Mouse (Mus musculus) embryonic facial prominence, embryonic 14.5 days (tissue): ENCODE results near the gene Nav2. TPM values are rescaled to one million over a fixed set of nuclear protein-coding genes. Genes with fewer than 3 reads are reported as not detected.

ENCODE experiments used
- ATAC-seq: fragments of 200-750 bp; cut with Nextera tagmentation; 2 replicates; pipeline ENCODE4 v1.8.0; 2017; ENCODE audit warnings: low read depth, moderate number of reproducible peaks, moderate TSS enrichment
- DNase-seq: peaks from one replicate; pipeline ENCODE4 v3.0.0-alpha.2; 2015; ENCODE audit warnings: low spot score
- H3K27ac ChIP-seq: fragments of 300-500 bp; sonication (generic); replicated peaks from 2 replicates; pipeline ENCODE4 v1.5.1; 2014; ENCODE audit warnings: low read depth, mild to moderate bottlenecking, low read length, moderate library complexity
- H3K27me3 ChIP-seq: fragments of 300-500 bp; sonication (generic); replicated peaks from 2 replicates; pipeline ENCODE4 v1.6.1; 2014; ENCODE audit warnings: low read length; ENCODE audit not compliant: control insufficient read depth, insufficient read depth
- H3K36me3 ChIP-seq: fragments of 300-500 bp; sonication (generic); 2 replicates; pipeline ENCODE4 v1.6.1; 2014; ENCODE audit warnings: low read length, mixed read lengths; ENCODE audit not compliant: control insufficient read depth, insufficient read depth
- H3K4me1 ChIP-seq: fragments of 300-500 bp; sonication (generic); 2 replicates; pipeline ENCODE4 v1.6.1; 2014; ENCODE audit warnings: antibody characterized with exemption, low read length; ENCODE audit not compliant: control insufficient read depth, insufficient read depth
- H3K4me2 ChIP-seq: fragments of 300-500 bp; sonication (generic); 2 replicates; pipeline ENCODE4 v1.6.1; 2014; ENCODE audit warnings: low read depth, mild to moderate bottlenecking, low read length, moderate library complexity, mixed read lengths
- H3K4me3 ChIP-seq: fragments of 300-500 bp; sonication (generic); 2 replicates; pipeline ENCODE4 v1.5.1; 2014; ENCODE audit warnings: low read depth, mild to moderate bottlenecking, low read length
- H3K9ac ChIP-seq: fragments of 300-500 bp; sonication (generic); 2 replicates; pipeline ENCODE4 v1.6.1; 2014; ENCODE audit warnings: low read depth, mild to moderate bottlenecking, low read length, moderate library complexity, mixed read lengths
- H3K9me3 ChIP-seq: fragments of 300-500 bp; sonication (generic); 2 replicates; pipeline ENCODE4 v1.6.1; 2016; ENCODE audit warnings: low read length; ENCODE audit not compliant: control insufficient read depth
- WGBS: fragments of 180-500 bp; shearing (Covaris S2); extraction: QIAGEN DNeasy Blood & Tissue Kit; methylation state at CpG from one replicate; pipeline ENCODE4 v1.1.7; 2014; 5-methylcytosine and 5-hydroxymethylcytosine counted together
- polyA plus RNA-seq: library from polyadenylated mRNA; unstranded; fragments of >200 nt; fragmentation: Nextera tagmentation; extraction: Ambion mirVana; gene quantifications from 2 replicates; pipeline ENCODE4 v1.2.1, GENCODE M21; 2014

Gene Nav2
- polyA plus RNA-seq, 1 experiment from 2014 or later = 13.5 TPM

GRCm38 (mm10) chr7:49357441-49358165 lies 449.1 kb downstream of the Nav2 start:
- H3K36me3 ChIP-seq = no peaks in the 10 kb centered on the region
- H3K9me3 ChIP-seq = no peaks in the 10 kb centered on the region
- H3K27me3 ChIP-seq = no peaks in the 10 kb centered on the region
- H3K4me2 ChIP-seq = no peak overlapping the region
- no peak for DNase-seq
- no peak overlapping the region for H3K27ac ChIP-seq
- no peak overlapping the region for H3K4me3 ChIP-seq
- no peaks in the 10 kb centered on the region for H3K4me1 ChIP-seq
- no peak for ATAC-seq
- no peak overlapping the region for H3K9ac ChIP-seq
- WGBS = 76% methylated on average over 18 of the region's 18 CpGs

- Histone ChIP-seq H3K27me3 (no peaks in the 10 kb centered on the region), H3K36me3 (no peaks in the 10 kb centered on the region), H3K4me2 (no peak overlapping the region), H3K4me3 (no peak overlapping the region), H3K27ac (no peak overlapping the region), H3K4me1 (no peaks in the 10 kb centered on the region), H3K9ac (no peak overlapping the region), H3K9me3 (no peaks in the 10 kb centered on the region)
- no peak for ATAC-seq
- 92% methylated on average over 3 of the region's 3 CpGs for WGBS
- no peak for DNase-seq
Observed at GRCm38 (mm10) chr7:49359120-49359519, 450.6 kb downstream of the Nav2 start.

DNA sequence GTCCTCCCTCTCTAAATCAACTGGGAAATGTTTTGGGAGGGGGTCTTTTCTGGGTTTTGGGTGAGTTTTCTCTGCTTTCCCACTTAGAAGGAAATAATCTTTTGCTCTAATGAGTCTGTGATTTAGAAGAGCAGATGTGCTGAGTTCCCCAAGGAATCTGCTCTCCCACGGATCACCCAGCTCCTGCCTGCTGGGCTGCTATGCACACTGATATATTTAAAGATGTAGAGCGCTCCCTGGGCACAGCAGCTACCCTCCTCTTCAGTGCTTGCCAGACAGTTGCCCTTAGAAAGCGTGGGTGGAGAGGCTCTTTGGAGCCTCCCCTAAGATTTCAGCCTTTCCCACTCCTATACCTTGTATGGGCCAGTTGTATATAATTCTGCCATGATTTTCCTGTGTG lies 452.1 kb downstream of the Nav2 start:
- Histone ChIP-seq H3K4me2 (no peak overlapping the region), H3K4me3 (no peak overlapping the region), H3K27ac (no peak overlapping the region), H3K27me3 (no peaks in the 10 kb centered on the region), H3K9me3 (no peaks in the 10 kb centered on the region), H3K4me1 (no peaks in the 10 kb centered on the region), H3K36me3 (no peaks in the 10 kb centered on the region), H3K9ac (no peak overlapping the region)
- ATAC-seq = no peak
- WGBS = 79% methylated on average over 3 of the region's 3 CpGs
- no peak for DNase-seq

DNA sequence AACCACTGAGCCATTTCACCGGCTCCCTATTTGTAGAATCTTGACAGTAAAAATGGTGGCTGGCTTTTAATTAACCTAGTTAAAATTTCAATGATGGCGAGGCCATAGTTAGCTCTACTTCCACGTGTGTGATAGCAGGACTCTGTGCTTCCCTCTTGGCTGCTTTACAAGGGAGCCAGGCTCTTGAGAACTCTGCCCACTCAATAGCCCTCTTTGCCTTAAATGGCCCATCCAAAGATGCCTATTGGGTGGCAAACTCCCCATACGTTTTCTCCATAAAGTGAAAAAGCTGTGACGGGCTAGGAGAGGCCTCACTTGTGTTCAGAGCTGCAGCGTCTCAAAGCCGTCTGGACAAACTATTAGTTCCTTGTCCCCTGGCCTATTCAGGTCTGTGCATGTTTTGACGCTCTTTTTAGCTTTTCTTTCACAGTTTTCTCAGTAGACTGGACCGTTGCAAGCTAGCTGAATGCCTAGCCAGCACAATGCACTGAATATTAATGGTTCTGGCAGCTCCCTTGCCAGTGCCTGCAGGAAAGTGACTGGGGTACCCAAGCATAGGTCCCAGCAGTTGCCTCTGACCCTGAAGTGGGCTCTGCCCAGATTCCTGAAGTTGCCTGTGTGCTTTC lies 453.1 kb downstream of the Nav2 start:
- ATAC-seq = no peak
- Histone ChIP-seq H3K27ac (no peak overlapping the region), H3K36me3 (no peaks in the 10 kb centered on the region), H3K9me3 (no peaks in the 10 kb centered on the region), H3K9ac (no peak overlapping the region), H3K4me2 (no peak overlapping the region), H3K4me1 (no peaks in the 10 kb centered on the region), H3K4me3 (no peak overlapping the region), H3K27me3 (no peaks in the 10 kb centered on the region)
- 75% methylated on average over 9 of the region's 9 CpGs for WGBS
- no peak for DNase-seq

DNA sequence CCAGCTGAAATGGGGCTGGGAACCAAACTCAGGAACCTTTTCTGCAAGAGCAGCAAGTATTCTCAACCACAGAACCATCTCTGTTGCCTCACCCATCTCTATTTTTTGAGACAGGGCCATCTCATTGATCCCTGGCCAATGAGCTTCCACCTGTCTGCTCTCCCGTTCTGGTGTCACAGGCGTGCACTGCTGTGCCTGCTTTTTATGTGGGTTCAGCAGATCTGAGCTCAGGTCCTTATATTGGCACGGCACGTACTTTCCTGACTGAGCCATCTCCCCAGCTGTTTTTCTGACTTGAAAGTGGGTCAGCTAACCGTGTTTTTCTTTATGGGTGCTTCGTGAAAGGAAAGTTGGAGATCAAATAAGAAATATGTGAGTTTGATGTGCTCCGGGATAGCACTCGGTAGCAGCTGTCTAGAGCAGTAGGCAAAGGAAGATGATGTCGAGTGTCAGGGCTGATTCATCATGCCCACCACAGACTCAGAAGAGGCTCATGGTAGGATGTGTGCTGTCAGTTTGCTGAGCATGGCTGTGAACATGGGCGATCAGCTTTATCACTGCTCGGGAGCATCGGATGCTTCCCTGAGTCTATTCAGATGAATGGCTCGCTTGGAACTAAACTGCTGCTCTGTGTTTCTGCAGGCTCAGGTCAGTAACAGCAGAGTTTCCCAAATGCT lies 456.1 kb downstream of the Nav2 start:
- WGBS = 86% methylated on average over 13 of the region's 13 CpGs
- H3K4me3 ChIP-seq = no peak overlapping the region
- no peaks in the 10 kb centered on the region for H3K36me3 ChIP-seq
- no peak for ATAC-seq
- no peak overlapping the region for H3K4me2 ChIP-seq
- H3K9ac ChIP-seq = no peak overlapping the region
- H3K4me1 ChIP-seq = peaks cover 10% of the 10 kb centered on the region; the same call in 1 of the 2 replicates
- H3K9me3 ChIP-seq = no peaks in the 10 kb centered on the region
- no peak overlapping the region for H3K27ac ChIP-seq
- H3K27me3 ChIP-seq = no peaks in the 10 kb centered on the region
- no peak for DNase-seq

GRCm38 (mm10) chr7:49368590-49368989 lies 460.1 kb downstream of the Nav2 start:
- Histone ChIP-seq H3K27ac (no peak overlapping the region), H3K4me2 (no peak overlapping the region), H3K27me3 (no peaks in the 10 kb centered on the region), H3K36me3 (no peaks in the 10 kb centered on the region), H3K4me1 (peaks cover 14% of the 10 kb centered on the region; the same call in 1 of the 2 replicates), H3K4me3 (no peak overlapping the region), H3K9me3 (no peaks in the 10 kb centered on the region), H3K9ac (no peak overlapping the region)
- 81% methylated on average over 5 of the region's 5 CpGs for WGBS
- ATAC-seq (no peak), DNase-seq (no peak)

DNA sequence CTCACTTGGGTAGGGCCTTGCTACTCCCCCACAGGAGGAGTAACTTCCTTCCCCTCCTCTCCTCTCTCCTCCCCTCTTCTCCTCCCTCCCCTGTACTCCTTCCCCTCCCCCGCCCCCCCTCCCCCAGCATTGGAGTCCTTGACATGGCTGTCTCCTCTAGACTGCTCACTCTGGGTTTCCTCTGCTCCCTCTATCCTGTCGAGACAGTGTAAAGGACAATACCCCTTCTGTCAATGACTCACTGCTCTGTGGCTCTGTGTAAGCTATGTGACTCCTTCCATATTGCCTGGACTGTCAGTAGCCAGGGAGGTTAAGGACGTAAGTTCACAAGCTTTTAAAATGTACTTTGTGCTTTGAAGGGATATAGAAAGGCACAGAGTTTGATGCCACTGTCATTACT lies 460.5 kb downstream of the Nav2 start:
- Histone ChIP-seq H3K27ac (no peak overlapping the region), H3K9me3 (no peaks in the 10 kb centered on the region), H3K27me3 (no peaks in the 10 kb centered on the region), H3K4me2 (no peak overlapping the region), H3K36me3 (no peaks in the 10 kb centered on the region), H3K4me3 (no peak overlapping the region), H3K4me1 (peaks cover 14% of the 10 kb centered on the region; the same call in 1 of the 2 replicates), H3K9ac (no peak overlapping the region)
- WGBS = 51% methylated on average over 3 of the region's 3 CpGs
- no peak for ATAC-seq
- DNase-seq = no peak

DNA sequence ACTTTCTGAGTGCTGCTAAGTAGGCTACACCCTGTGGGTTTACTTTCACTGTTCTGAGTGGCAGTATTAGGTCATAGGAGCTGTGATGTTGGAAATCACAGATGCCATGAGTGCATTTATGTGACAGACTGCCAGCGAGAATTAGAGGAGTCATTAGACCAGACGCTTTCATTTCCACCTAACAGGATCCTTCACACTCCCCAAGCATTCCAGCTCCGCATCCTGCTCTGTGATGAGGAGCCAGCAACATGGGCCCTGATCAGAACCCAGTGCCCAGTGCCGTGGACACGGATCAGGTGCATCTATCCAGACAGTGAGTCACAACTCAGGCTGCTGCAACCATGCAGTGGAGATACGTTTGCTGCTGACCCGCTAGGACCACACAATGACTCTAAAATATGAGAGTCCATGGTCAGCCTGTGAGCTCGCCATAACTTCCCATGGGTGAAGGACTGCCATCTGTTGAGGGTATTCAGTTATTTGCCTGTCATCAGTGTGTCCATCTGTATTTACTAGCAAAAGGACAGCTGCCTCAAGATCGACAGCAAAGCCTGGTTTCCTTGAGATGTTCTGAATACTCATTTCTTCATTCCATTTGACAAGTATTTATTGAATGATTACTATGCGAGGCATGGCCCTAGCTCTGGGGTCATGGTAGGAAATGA lies 461.4 kb downstream of the Nav2 start:
- no peak for ATAC-seq
- Histone ChIP-seq H3K9me3 (no peaks in the 10 kb centered on the region), H3K9ac (no peak overlapping the region), H3K36me3 (no peaks in the 10 kb centered on the region), H3K4me2 (no peak overlapping the region), H3K27ac (no peak overlapping the region), H3K27me3 (no peaks in the 10 kb centered on the region), H3K4me1 (peaks cover 14% of the 10 kb centered on the region; the same call in 1 of the 2 replicates), H3K4me3 (no peak overlapping the region)
- DNase-seq = no peak
- WGBS = 81% methylated on average over 10 of the region's 10 CpGs
